Mouse (Mus musculus): Measurements from ENCODE around the gene Rabggta.

Rabggta gene

GRCm38 (mm10) chr14:55733889-55734288 is 11.8 kb upstream of the Rabggta start:
- 81% methylated on average over 10 of the region's 10 CpGs for WGBS

GRCm38 (mm10) chr14:55730531-55731032 is 8.5 kb upstream of the Rabggta start:
- WGBS, result 36% methylated on average over 7 of the region's 7 CpGs

GRCm38 (mm10) chr14:55730116-55730515 is 8.1 kb upstream of the Rabggta start:
- WGBS, result 50% methylated on average over 7 of the region's 7 CpGs

GRCm38 (mm10) chr14:55727889-55728685 is 6.0 kb upstream of the Rabggta start:
- 67% methylated on average over 8 of the region's 8 CpGs for WGBS

- 55% methylated on average over 8 of the region's 8 CpGs for WGBS
These were observed 2.4 kb upstream of the Rabggta start for GRCm38 (mm10) chr14:55724411-55724871.

- WGBS, result 77% methylated on average over 7 of the region's 7 CpGs
These were observed 1.4 kb upstream of the Rabggta start for GRCm38 (mm10) chr14:55723433-55723832.

GRCm38 (mm10) chr14:55722438-55722945 is 429 bp upstream of the Rabggta start:
- 32% methylated on average over 8 of the region's 8 CpGs for WGBS

- 78% methylated on average over 6 of the region's 6 CpGs for WGBS
These were observed 987 bp downstream of the Rabggta start for GRCm38 (mm10) chr14:55721076-55721475.

GRCm38 (mm10) chr14:55720666-55721065 is 1.4 kb downstream of the Rabggta start:
- WGBS, result 91% methylated on average over 12 of the region's 12 CpGs

- 78% methylated on average over 6 of the region's 6 CpGs for whole genome bisulfite sequencing
These were observed 2.3 kb downstream of the Rabggta start for GRCm38 (mm10) chr14:55719737-55720136.

- 81% methylated on average over 8 of the region's 8 CpGs for WGBS
These were observed 5.2 kb downstream of the Rabggta start for GRCm38 (mm10) chr14:55716884-55717283.

- 97% methylated on average over 6 of the region's 6 CpGs for WGBS
These were observed 5.8 kb downstream of the Rabggta start for GRCm38 (mm10) chr14:55716271-55716670.

GRCm38 (mm10) chr14:55714893-55715292 is 7.2 kb downstream of the Rabggta start:
- 51% methylated on average over 6 of the region's 6 CpGs for WGBS

- WGBS, result 48% methylated on average over 4 of the region's 4 CpGs
These were observed 8.3 kb downstream of the Rabggta start, which contains the start of gene Tgm1 for GRCm38 (mm10) chr14:55713729-55714122. Gene Tgm1, minus strand, starts transcription at chr14:55713926.

GRCm38 (mm10) chr14:55713007-55713728 is 8.9 kb downstream of the Rabggta start:
- 25% methylated on average over 25 of the region's 25 CpGs for WGBS

- WGBS, result 90% methylated on average over 7 of the region's 7 CpGs
These were observed 10.3 kb downstream of the Rabggta start for GRCm38 (mm10) chr14:55711786-55712185.

- WGBS, result 94% methylated on average over 4 of the region's 4 CpGs
These were observed 12.6 kb downstream of the Rabggta start for GRCm38 (mm10) chr14:55709509-55709908.

- 88% methylated on average over 5 of the region's 5 CpGs for WGBS
These were observed 14.7 kb downstream of the Rabggta start for GRCm38 (mm10) chr14:55707397-55707796.

- 92% methylated on average over 8 of the region's 8 CpGs for WGBS
These were observed 15.9 kb downstream of the Rabggta start for GRCm38 (mm10) chr14:55706051-55706600.

- 80% methylated on average over 6 of the region's 6 CpGs for WGBS
These were observed 19.3 kb downstream of the Rabggta start for GRCm38 (mm10) chr14:55702761-55703160.

- 77% methylated on average over 9 of the region's 9 CpGs for WGBS
These were observed 20.9 kb downstream of the Rabggta start for GRCm38 (mm10) chr14:55701131-55701530.

- WGBS, result 74% methylated on average over 4 of the region's 4 CpGs
These were observed 24.8 kb downstream of the Rabggta start for GRCm38 (mm10) chr14:55697226-55697625.
